Mouse (Mus musculus) thymus, adult 2 months (tissue): ENCODE measurements around the gene Praf2. TPM values are rescaled to one million over a fixed set of nuclear protein-coding genes. Genes with fewer than 3 reads are reported as not detected.
A peak's percentile ranks its signal among the peaks of the same experiment; 100 is the strongest.

ENCODE experiments used
- DNase-seq: peaks from one replicate; pipeline ENCODE4 v3.0.0; 2021
- H3K27ac ChIP-seq: fragments of 200-500 bp; 2 replicates; pipeline ENCODE4 v1.5.1; 2012; ENCODE audit warnings: low read length, control low read depth; ENCODE audit not compliant: control insufficient read depth, insufficient read depth
- H3K27me3 ChIP-seq: fragments of 200-500 bp; 2 replicates; pipeline ENCODE4 v1.6.1; 2012; ENCODE audit warnings: mild to moderate bottlenecking, low read length, moderate library complexity, mixed read lengths; ENCODE audit not compliant: control insufficient read depth, insufficient read depth
- H3K36me3 ChIP-seq: fragments of 200-500 bp; 2 replicates; pipeline ENCODE4 v1.6.1; 2012; ENCODE audit warnings: mild to moderate bottlenecking, low read length, moderate library complexity; ENCODE audit not compliant: control insufficient read depth, insufficient read depth
- H3K4me1 ChIP-seq: fragments of 200-500 bp; replicated peaks from 2 replicates; pipeline ENCODE4 v1.6.1; 2012; ENCODE audit warnings: low read length; ENCODE audit not compliant: control insufficient read depth, insufficient read depth
- H3K4me3 ChIP-seq: fragments of 200-500 bp; 2 replicates; pipeline ENCODE4 v1.5.1; 2012; ENCODE audit warnings: mild to moderate bottlenecking, low read length, control low read depth, moderate library complexity; ENCODE audit not compliant: control insufficient read depth, insufficient read depth
- CTCF ChIP-seq: fragments of 200-500 bp; IDR thresholded peaks from 2 replicates; pipeline ENCODE4 v1.5.1; 2012; ENCODE audit warnings: mild to moderate bottlenecking, control low read depth, low read length, moderate library complexity, borderline replicate concordance; ENCODE audit not compliant: control insufficient read depth, poor library complexity, insufficient read depth; ENCODE audit errors: extremely low read depth
- POLR2A ChIP-seq: fragments of 200-500 bp; IDR thresholded peaks from 2 replicates; pipeline ENCODE4 v1.6.1; 2012; ENCODE audit warnings: mild to moderate bottlenecking, low read length, control low read depth, moderate library complexity; ENCODE audit not compliant: control insufficient read depth, poor library complexity, insufficient read depth; ENCODE audit errors: extremely low read depth
- WGBS: fragments of 180-500 bp; shearing (Covaris S2); methylation state at CpG from one replicate; pipeline ENCODE4 v1.1.7; 2018; 5-methylcytosine and 5-hydroxymethylcytosine counted together
- polyA plus RNA-seq: library from polyadenylated mRNA; depleted of rRNA; stranded (reverse); fragments of >200 nt; gene quantifications from 2 replicates; pipeline ENCODE4 v1.2.3, GENCODE M21; 2012; rRNA removed

Gene Praf2
- polyA plus RNA-seq, result 39.9 and 44.4 TPM in 2 replicates

- peak within 1 kb of the TSS; percentile 60 for H3K4me3 ChIP-seq
- 0 out of 2 replicates have a peak, but pooled peaks cover 8% of the 10 kb centered on the region for H3K4me1 ChIP-seq
- no peak within 1 kb of the TSS for H3K27ac ChIP-seq
- peak; percentile 69 for DNase-seq
- no peaks in the 10 kb centered on the region for H3K27me3 ChIP-seq
- WGBS, result 7% methylated on average over 38 of the region's 42 CpGs
- TF ChIP-seq CTCF, result no peak
- TF ChIP-seq POLR2A, result peak; percentile 46; the same call in 1 of the 2 replicates
- H3K36me3 ChIP-seq, result peaks cover 16% of the 10 kb centered on the region
Measured at GRCm38 (mm10) chrX:7728215-7728921, at the start of gene Praf2. Praf2 (plus strand) TSS chrX:7728439.

- peaks cover 9% of the 10 kb centered on the region; the same call in 1 of the 2 replicates for H3K4me1 ChIP-seq
- no peak for DNase-seq
- no peak overlapping the region for H3K4me3 ChIP-seq
- WGBS, result 19% methylated on average over 3 of the region's 3 CpGs
- no peak overlapping the region for H3K27ac ChIP-seq
- no peaks in the 10 kb centered on the region for H3K36me3 ChIP-seq
- TF ChIP-seq CTCF (no peak), POLR2A (no peak)
- H3K27me3 ChIP-seq, result no peaks in the 10 kb centered on the region
Measured at GRCm38 (mm10) chrX:7678986-7679385, 49.3 kb upstream of the Praf2 start.

GRCm38 (mm10) chrX:7679405-7680056 lies 48.7 kb upstream of the Praf2 start:
- H3K4me3 ChIP-seq, result no peak overlapping the region
- WGBS, result 5% methylated on average over 27 of the region's 27 CpGs
- no peak overlapping the region for H3K27ac ChIP-seq

GRCm38 (mm10) chrX:7680057-7680412 lies 48.2 kb upstream of the Praf2 start:
- 18% methylated on average over 12 of the region's 12 CpGs for WGBS
- Histone ChIP-seq H3K27me3 (no peaks in the 10 kb centered on the region), H3K27ac (no peak overlapping the region), H3K4me1 (0 out of 2 replicates have a peak, but pooled peaks cover 3% of the 10 kb centered on the region), H3K36me3 (no peaks in the 10 kb centered on the region), H3K4me3 (no peak overlapping the region)
- TF ChIP-seq POLR2A, result no peak
- DNase-seq, result no peak

More at GRCm38 (mm10) chrX:7679405-7680056, 48.7 kb upstream of the Praf2 start:
- peak; percentile 82; the same call in 1 of the 2 replicates for TF ChIP-seq CTCF
- TF ChIP-seq POLR2A, result no peak
- Histone ChIP-seq H3K27me3 (no peaks in the 10 kb centered on the region), H3K36me3 (no peaks in the 10 kb centered on the region), H3K4me1 (peaks cover 6% of the 10 kb centered on the region; the same call in 1 of the 2 replicates)
- DNase-seq, result peak; percentile 85

DNA sequence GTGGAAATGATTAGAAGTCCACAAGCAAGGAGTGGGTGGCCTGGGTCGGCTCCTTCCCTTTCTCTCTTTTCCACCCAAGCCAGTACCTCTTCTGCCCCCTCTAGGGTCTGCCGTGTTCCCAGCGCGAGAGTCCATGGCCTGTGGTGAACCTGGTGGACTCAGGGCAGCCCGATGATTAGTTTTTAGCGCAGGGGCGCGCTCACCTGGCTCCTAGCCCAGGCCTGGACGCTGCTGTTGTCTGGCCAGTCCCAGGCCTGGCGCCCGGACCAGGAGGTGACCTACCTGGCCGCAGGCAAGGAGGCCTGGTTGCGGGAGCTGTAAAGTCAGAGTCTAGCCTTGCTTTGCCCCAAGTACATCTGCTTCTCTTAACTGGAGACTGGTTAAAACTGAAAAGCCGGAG lies 47.4 kb upstream of the Praf2 start, which contains the start of gene Magix:
Magix (minus strand) TSS at position 388 of the 400 bp plus-strand sequence.
- WGBS, result 93% methylated on average over 14 of the region's 14 CpGs
- DNase-seq, result no peak
- Histone ChIP-seq H3K36me3 (no peaks in the 10 kb centered on the region), H3K4me1 (0 out of 2 replicates have a peak, but pooled peaks cover 3% of the 10 kb centered on the region), H3K27ac (no peak within 1 kb of the TSS), H3K27me3 (no peaks in the 10 kb centered on the region), H3K4me3 (no peak within 1 kb of the TSS)
- TF ChIP-seq CTCF (no peak), POLR2A (no peak)

GRCm38 (mm10) chrX:7688321-7688720 lies 39.9 kb upstream of the Praf2 start:
- 100% methylated on average over 2 of the region's 2 CpGs for WGBS
- no peaks in the 10 kb centered on the region for H3K36me3 ChIP-seq
- no peak overlapping the region for H3K4me3 ChIP-seq
- H3K4me1 ChIP-seq, result no peaks in the 10 kb centered on the region
- H3K27ac ChIP-seq, result no peak overlapping the region
- H3K27me3 ChIP-seq, result no peaks in the 10 kb centered on the region
- DNase-seq, result no peak
- TF ChIP-seq CTCF, result no peak
- no peak for TF ChIP-seq POLR2A

DNA sequence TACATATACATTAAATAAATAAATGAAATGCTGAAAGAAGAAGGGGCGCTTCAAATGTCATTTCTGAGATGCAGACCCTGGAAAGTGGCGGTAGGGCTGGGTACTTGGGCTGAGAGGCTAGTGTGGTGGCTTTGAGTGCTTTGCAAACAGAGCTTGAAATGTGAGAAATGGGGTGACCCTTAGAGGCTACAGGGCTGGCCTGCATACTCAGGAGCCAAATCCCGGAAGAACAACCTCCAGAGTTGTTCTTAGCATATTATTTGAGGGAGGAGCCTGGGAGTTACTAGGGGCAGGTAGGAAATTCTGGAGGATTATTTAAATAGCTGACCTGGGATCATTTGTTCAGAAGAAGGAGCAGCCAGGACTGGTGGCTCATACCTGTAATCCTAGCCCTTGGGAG lies 37.8 kb upstream of the Praf2 start:
- TF ChIP-seq CTCF, result no peak
- no peak for TF ChIP-seq POLR2A
- no peaks in the 10 kb centered on the region for H3K4me1 ChIP-seq
- WGBS, result 91% methylated on average over 3 of the region's 3 CpGs

More for the DNA sequence above, 37.8 kb upstream of the Praf2 start:
- H3K27me3 ChIP-seq, result no peaks in the 10 kb centered on the region
- no peak overlapping the region for H3K27ac ChIP-seq
- H3K4me3 ChIP-seq, result no peak overlapping the region
- DNase-seq, result no peak
- no peaks in the 10 kb centered on the region for H3K36me3 ChIP-seq
